In the genomic region with DNA sequence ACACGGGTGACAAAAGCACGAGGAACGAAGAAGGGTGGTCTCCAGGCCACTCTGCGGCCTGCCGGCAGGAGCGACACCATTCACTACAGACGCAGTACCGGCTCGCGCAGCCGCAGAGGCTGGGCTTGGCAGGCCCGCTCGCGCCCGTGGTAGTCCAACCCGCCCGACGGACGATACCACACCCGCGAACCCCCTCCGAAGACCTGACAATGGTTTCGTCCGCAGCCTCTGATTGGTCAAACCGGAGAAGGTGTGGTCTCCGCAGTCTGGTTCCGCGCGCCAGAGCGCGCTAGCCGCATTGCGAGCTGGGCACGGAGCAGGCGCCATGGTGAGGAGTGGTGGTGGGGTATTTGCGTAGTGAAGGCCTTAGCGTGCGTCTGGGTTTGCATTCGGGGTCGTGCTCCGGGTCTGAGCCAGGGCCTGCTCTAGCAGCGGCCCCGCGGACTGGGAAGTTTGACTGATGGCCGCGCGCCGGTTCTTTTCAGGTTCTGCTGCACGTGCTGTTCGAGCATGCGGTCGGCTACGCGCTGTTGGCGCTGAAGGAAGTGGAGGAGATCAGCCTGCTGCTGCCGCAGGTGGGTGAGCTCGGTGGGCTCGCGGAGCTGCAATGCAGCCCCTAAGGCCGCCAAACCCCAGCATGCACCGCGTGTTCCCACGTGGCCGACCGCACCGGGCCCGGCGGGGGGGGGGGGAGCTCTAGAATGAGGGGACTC, we compare ENCODE assay signal across 8 mouse cellular contexts. TPM values are rescaled to one million over a fixed set of nuclear protein-coding genes. Genes with fewer than 3 reads are reported as not detected.
DNase-seq lines count a peak whose midpoint lies in the region; ATAC-seq and TF ChIP-seq lines count a peak whose summit lies in the region.

Gene Nop56 (plus strand): TSS at position 282 of the 713 bp plus-strand sequence.

- peak within 1 kb of the TSS; percentile 74 for H3K27ac ChIP-seq in bone marrow, adult 2 months (ENCODE audit: control insufficient read depth, insufficient read depth, low read depth, low read length, poor library complexity)
- H3K27ac ChIP-seq in embryonic facial prominence, embryonic 15.5 days (replicated peaks), result peak within 1 kb of the TSS; percentile 95
- peak within 1 kb of the TSS; percentile 88 for H3K27ac ChIP-seq in limb, embryonic 14.5 days (replicated peaks; ENCODE audit: low read depth, low read length)
- peak within 1 kb of the TSS; percentile 95 for H3K27ac ChIP-seq in midbrain, postnatal 0 days (ENCODE audit: low read depth, low read length)

- ATAC-seq in embryonic facial prominence, embryonic 15.5 days (ENCODE audit: insufficient number of reproducible peaks, low FRiP score, low TSS enrichment, low read depth), result peak; percentile 97
- ATAC-seq in limb, embryonic 14.5 days (ENCODE audit: low FRiP score, low read depth), result peak; percentile 97
- peak; percentile 97 for ATAC-seq in midbrain, postnatal 0 days (ENCODE audit: low FRiP score)

- peak; percentile 98 for TF ChIP-seq POLR2A in bone marrow, adult 2 months (IDR thresholded peaks at IDR 0.05; ENCODE audit: borderline replicate concordance, control insufficient read depth, low read depth, low read length)
- peak; percentile 99; the same call in 1 of the 2 replicates for TF ChIP-seq POLR2A in limb, embryonic 14.5 days (IDR thresholded peaks at IDR 0.05; ENCODE audit: borderline replicate concordance, extremely low read depth, insufficient read depth, insufficient read length)

- peak; percentile 13; the same call in 1 of the 2 replicates for TF ChIP-seq CTCF in bone marrow, adult 2 months (IDR thresholded peaks at IDR 0.05; ENCODE audit: control insufficient read depth, insufficient read depth, low read length)
- TF ChIP-seq CTCF in midbrain, postnatal 0 days (IDR thresholded peaks at IDR 0.05), result peak; percentile 22

- H3K9ac ChIP-seq in embryonic facial prominence, embryonic 15.5 days, result peak within 1 kb of the TSS; percentile 99
- H3K9ac ChIP-seq in limb, embryonic 14.5 days (ENCODE audit: low read depth, low read length, severe bottlenecking), result peak within 1 kb of the TSS; percentile 84
- H3K9ac ChIP-seq in midbrain, postnatal 0 days (replicated peaks; ENCODE audit: low read length, poor library complexity, severe bottlenecking), result peak within 1 kb of the TSS; percentile 89

- peak; percentile 97 for DNase-seq in 416B (ENCODE audit: low read depth)
- peak; percentile 100 for DNase-seq in heart, adult 8-10 months (ENCODE audit: low spot score)
- peak; percentile 100 for DNase-seq in kidney, adult 9 months
- DNase-seq in limb, embryonic 14.5 days (ENCODE audit: low spot score), result peak; percentile 99
- peak; percentile 99 for DNase-seq in midbrain, postnatal 0 days (ENCODE audit: low spot score)
- DNase-seq in spleen, postnatal 14 days (ENCODE audit: low spot score in 2 of 2), result peak; percentile 99

- H3K9me3 ChIP-seq in embryonic facial prominence, embryonic 15.5 days (replicated peaks), result no peaks in the 10 kb centered on the region
- H3K9me3 ChIP-seq in limb, embryonic 14.5 days (ENCODE audit: control insufficient read depth, low read length), result no peaks in the 10 kb centered on the region
- H3K9me3 ChIP-seq in midbrain, postnatal 0 days (ENCODE audit: low read length), result no peaks in the 10 kb centered on the region

- WGBS in bone marrow, adult 2 months, result under 1% methylated on average over 68 of the region's 68 CpGs
- under 1% methylated on average over 67 of the region's 68 CpGs for WGBS in embryonic facial prominence, embryonic 15.5 days
- under 1% methylated on average over 66 of the region's 68 CpGs for WGBS in limb, embryonic 14.5 days
- under 1% methylated on average over 65 of the region's 68 CpGs for WGBS in midbrain, postnatal 0 days

- no peaks in the 10 kb centered on the region for H3K27me3 ChIP-seq in embryonic facial prominence, embryonic 15.5 days
- no peaks in the 10 kb centered on the region for H3K27me3 ChIP-seq in limb, embryonic 14.5 days (ENCODE audit: control insufficient read depth, insufficient read depth, low read length)
- no peaks in the 10 kb centered on the region for H3K27me3 ChIP-seq in midbrain, postnatal 0 days (ENCODE audit: insufficient read depth, low read length)

- peak within 1 kb of the TSS; percentile 77 for H3K4me2 ChIP-seq in embryonic facial prominence, embryonic 15.5 days (replicated peaks)
- H3K4me2 ChIP-seq in limb, embryonic 14.5 days (replicated peaks; ENCODE audit: low read depth, low read length, severe bottlenecking), result peak within 1 kb of the TSS; percentile 90
- H3K4me2 ChIP-seq in midbrain, postnatal 0 days (ENCODE audit: low read depth, low read length, poor library complexity, severe bottlenecking), result peak within 1 kb of the TSS; percentile 80

- H3K4me1 ChIP-seq in bone marrow, adult 2 months (ENCODE audit: control insufficient read depth, insufficient read depth, low read length), result peaks cover 3% of the 10 kb centered on the region; the same call in 1 of the 2 replicates
- peaks cover 30% of the 10 kb centered on the region for H3K4me1 ChIP-seq in embryonic facial prominence, embryonic 15.5 days
- peaks cover 7% of the 10 kb centered on the region for H3K4me1 ChIP-seq in limb, embryonic 14.5 days (ENCODE audit: control insufficient read depth, insufficient read depth, low read length)
- peaks cover 4% of the 10 kb centered on the region; the same call in 1 of the 2 replicates for H3K4me1 ChIP-seq in midbrain, postnatal 0 days (ENCODE audit: insufficient read depth, low read length)

- H3K4me3 ChIP-seq in bone marrow, adult 2 months (replicated peaks; ENCODE audit: control insufficient read depth, low read depth, low read length), result peak within 1 kb of the TSS; percentile 92
- H3K4me3 ChIP-seq in embryonic facial prominence, embryonic 15.5 days (replicated peaks), result peak within 1 kb of the TSS; percentile 97
- peak within 1 kb of the TSS; percentile 75 for H3K4me3 ChIP-seq in limb, embryonic 14.5 days (replicated peaks; ENCODE audit: low read length)
- H3K4me3 ChIP-seq in midbrain, postnatal 0 days (ENCODE audit: low read depth, low read length), result peak within 1 kb of the TSS; percentile 53

- H3K36me3 ChIP-seq in embryonic facial prominence, embryonic 15.5 days, result peaks cover 36% of the 10 kb centered on the region
- peaks cover 37% of the 10 kb centered on the region for H3K36me3 ChIP-seq in limb, embryonic 14.5 days (ENCODE audit: control insufficient read depth, insufficient read depth, low read length)
- H3K36me3 ChIP-seq in midbrain, postnatal 0 days (ENCODE audit: insufficient read depth, low read length), result peaks cover 29% of the 10 kb centered on the region

RNA-seq across cellular contexts. Expression of gene Nop56, which starts in this region (rescaled TPM):
- 187 and 375 TPM in 2 replicates for polyA plus RNA-seq in bone marrow, adult 2 months (2011; ENCODE audit: insufficient read depth, insufficient read length, low replicate concordance, missing spikeins)
- polyA plus RNA-seq in embryonic facial prominence, embryonic 15.5 days (2015; fragmentation: Nextera tagmentation; extraction: Ambion mirVana), result 246 and 259 TPM in 2 replicates
- total RNA-seq in heart, adult 8-10 months (2022), result 10 to 100 TPM; 25.5 to 44.1 (median 28.0) TPM
- polyA plus RNA-seq in limb, embryonic 14.5 days (2012; rRNA removed), result 319 and 357 TPM in 2 replicates
- polyA plus RNA-seq in limb, embryonic 14.5 days (2014; fragmentation: Nextera tagmentation; extraction: Ambion mirVana), result 253 and 255 TPM in 2 replicates
- 104 and 139 TPM in 2 replicates for total RNA-seq in midbrain, postnatal 0 days (2014; rRNA removed)
- polyA plus RNA-seq in midbrain, postnatal 0 days (2015; fragmentation: Nextera tagmentation; extraction: Ambion mirVana), result 259 and 302 TPM in 2 replicates

Comparison
In these comparisons a context has a peak if more than half of its experiments do, and no peak if none do; other contexts are left out.
1. Peak in every context shown above with its lines: DNase-seq, ATAC-seq, H3K4me3 ChIP-seq and H3K27ac ChIP-seq.